Mouse (Mus musculus) liver, embryonic 12.5 days (tissue): ENCODE measurements around the gene Gm20662. TPM values are rescaled to one million over a fixed set of nuclear protein-coding genes. Genes with fewer than 3 reads are reported as not detected.
"Not testable (repeated sequence)": the region's sequence is repeated elsewhere in the genome, so short reads cannot be mapped to it uniquely, and the experiment has no call there.

Experiments used
- ATAC-seq: fragments of 200-750 bp; cut with Nextera tagmentation; 2 replicates; pipeline ENCODE4 v1.8.0; 2017; ENCODE audit warnings: moderate number of reproducible peaks, mild to moderate bottlenecking, moderate library complexity
- H3K27ac ChIP-seq: fragments of 300-500 bp; sonication (generic); 2 replicates; pipeline ENCODE4 v1.5.1; 2016; ENCODE audit warnings: mild to moderate bottlenecking
- H3K27me3 ChIP-seq: fragments of 300-500 bp; sonication (generic); replicated peaks from 2 replicates; pipeline ENCODE4 v1.6.1; 2016; ENCODE audit warnings: mild to moderate bottlenecking, moderate library complexity
- H3K36me3 ChIP-seq: fragments of 300-500 bp; sonication (generic); 2 replicates; pipeline ENCODE4 v1.6.1; 2016; ENCODE audit warnings: mild to moderate bottlenecking, moderate library complexity
- H3K4me1 ChIP-seq: fragments of 300-500 bp; sonication (generic); 2 replicates; pipeline ENCODE4 v1.6.1; 2016
- H3K4me2 ChIP-seq: fragments of 300-500 bp; sonication (generic); 2 replicates; pipeline ENCODE4 v1.6.1; 2016; ENCODE audit warnings: mild to moderate bottlenecking, moderate library complexity
- H3K4me3 ChIP-seq: fragments of 300-500 bp; sonication (generic); 2 replicates; pipeline ENCODE4 v1.5.1; 2016; ENCODE audit warnings: mild to moderate bottlenecking, moderate library complexity
- H3K9ac ChIP-seq: fragments of 300-500 bp; sonication (generic); 2 replicates; pipeline ENCODE4 v1.6.1; 2016; ENCODE audit warnings: mild to moderate bottlenecking, moderate library complexity
- H3K9me3 ChIP-seq: fragments of 300-500 bp; sonication (generic); replicated peaks from 2 replicates; pipeline ENCODE4 v1.6.1; 2016; ENCODE audit warnings: mild to moderate bottlenecking, moderate library complexity
- WGBS: fragments of 180-500 bp; shearing (Covaris S2); methylation state at CpG from one replicate; pipeline ENCODE4 v1.1.7; 2016; ENCODE audit not compliant: insufficient replicate concordance; 5-methylcytosine and 5-hydroxymethylcytosine counted together
- polyA plus RNA-seq: library from polyadenylated mRNA; unstranded; fragments of >200 nt; fragmentation: Nextera tagmentation; extraction: Ambion mirVana; gene quantifications from 2 replicates; pipeline ENCODE4 v1.2.1, GENCODE M21; 2016

Gene Gm20662
- polyA plus RNA-seq, 1 experiment from 2014 or later, result 0.75 TPM

DNA sequence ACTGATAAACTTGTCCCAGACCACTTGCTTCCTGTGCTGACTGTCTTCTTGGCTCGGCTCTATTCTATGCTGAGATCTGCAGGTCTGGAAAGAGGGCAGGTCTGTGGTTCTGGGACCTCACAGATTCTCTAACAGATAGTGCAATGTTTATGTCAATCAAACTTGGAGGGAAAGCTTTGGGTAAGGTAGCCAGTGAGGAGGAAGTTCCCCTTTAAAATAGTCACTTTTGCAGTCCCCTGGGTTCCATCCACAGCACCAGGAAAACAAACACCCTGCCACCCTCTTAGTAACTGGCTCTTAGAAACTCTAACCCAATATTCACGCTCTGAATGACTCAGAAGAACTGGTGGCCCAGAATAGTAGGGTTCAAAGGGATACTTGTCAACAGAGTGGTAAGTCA lies 1.7 kb upstream of the Gm20662 start:
- no peak overlapping the region for H3K4me3 ChIP-seq
- H3K9me3 ChIP-seq, result no peaks in the 10 kb centered on the region
- H3K36me3 ChIP-seq, result no peaks in the 10 kb centered on the region
- H3K9ac ChIP-seq, result no peak overlapping the region
- peaks cover 10% of the 10 kb centered on the region for H3K4me1 ChIP-seq
- H3K27me3 ChIP-seq, result no peaks in the 10 kb centered on the region
- ATAC-seq, result no peak
- no peak overlapping the region for H3K4me2 ChIP-seq
- WGBS, result 20% methylated on average over 2 of the region's 2 CpGs
- no peak overlapping the region for H3K27ac ChIP-seq

DNA sequence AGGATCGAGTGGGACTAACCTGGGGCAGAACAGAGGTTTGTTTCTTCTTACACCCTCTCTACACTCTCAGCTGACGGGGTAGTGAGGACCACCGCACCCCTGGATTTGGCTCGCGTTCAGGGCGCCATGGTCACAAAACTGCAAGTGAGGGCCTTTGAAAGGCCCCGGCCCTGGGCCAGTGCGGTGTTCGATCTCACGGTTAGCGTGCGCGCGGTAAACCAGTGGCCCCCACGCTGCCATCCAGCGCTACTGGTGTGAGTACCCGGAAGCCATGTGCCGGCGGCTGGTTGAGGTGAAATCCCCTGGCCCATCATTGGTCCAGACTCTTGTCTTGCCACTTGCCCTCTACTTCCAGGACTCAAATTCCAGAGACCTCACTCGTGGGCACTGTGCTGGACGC lies 636 bp upstream of the Gm20662 start:
- H3K4me3 ChIP-seq, result no peak overlapping the region
- no peaks in the 10 kb centered on the region for H3K36me3 ChIP-seq
- H3K27ac ChIP-seq, result no peak overlapping the region
- 92% methylated on average over 21 of the region's 21 CpGs for WGBS
- H3K4me2 ChIP-seq, result no peak overlapping the region
- H3K4me1 ChIP-seq, result no peaks in the 10 kb centered on the region
- no peak for ATAC-seq
- H3K27me3 ChIP-seq, result no peaks in the 10 kb centered on the region
- H3K9ac ChIP-seq, result no peak overlapping the region
- H3K9me3 ChIP-seq, result no peaks in the 10 kb centered on the region

DNA sequence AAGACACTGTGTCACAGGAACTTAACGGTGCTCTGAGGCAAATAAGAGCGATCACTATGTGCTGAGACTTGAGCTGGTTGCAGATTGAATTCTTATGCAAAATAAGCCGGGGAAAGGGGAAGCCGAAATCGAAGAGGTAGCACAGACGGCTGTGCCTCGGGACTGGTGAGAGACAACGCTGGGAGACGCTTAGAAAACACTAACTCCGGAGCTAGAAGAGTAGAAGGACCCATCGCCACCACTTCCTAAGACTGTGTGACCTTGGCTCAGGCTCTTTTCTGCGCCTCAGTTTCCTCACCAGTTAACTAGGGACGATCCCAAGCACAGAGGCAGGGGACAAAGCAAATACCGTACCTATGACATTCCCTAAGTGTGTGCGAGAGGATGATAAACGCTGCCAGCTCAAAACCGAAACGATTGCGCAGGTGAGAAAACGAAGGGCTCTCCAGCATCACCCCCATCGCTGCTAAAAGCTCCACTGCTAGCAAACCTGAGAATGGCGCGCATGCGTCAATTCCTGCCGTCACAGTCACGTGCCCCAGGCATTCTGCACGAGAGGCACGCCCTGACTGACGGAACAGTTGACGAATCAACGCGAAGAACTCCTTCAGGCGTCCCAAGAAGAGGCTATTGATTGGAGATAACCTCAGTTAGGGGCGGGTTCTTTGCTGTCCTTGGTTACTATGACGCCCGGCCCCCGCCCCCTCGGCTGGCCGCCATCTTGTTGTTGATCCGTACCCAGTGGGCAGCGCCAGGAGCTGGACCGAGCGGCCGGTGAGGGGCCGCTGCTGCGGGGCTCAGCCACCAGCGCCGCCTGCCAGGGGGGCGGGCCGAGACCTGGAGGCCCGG lies 6.0 kb downstream of the Gm20662 start, which contains the start of gene Ip6k1:
Ip6k1 (plus strand) TSS at position 580 of the 849 bp plus-strand sequence.
- peak; percentile 97 for ATAC-seq
- Histone ChIP-seq H3K36me3 (peaks cover 9% of the 10 kb centered on the region), H3K4me1 (peaks cover 45% of the 10 kb centered on the region), H3K4me2 (peak within 1 kb of the TSS; percentile 85), H3K9me3 (no peaks in the 10 kb centered on the region), H3K27me3 (no peaks in the 10 kb centered on the region), H3K27ac (peak within 1 kb of the TSS; percentile 95), H3K4me3 (peak within 1 kb of the TSS; percentile 90), H3K9ac (peak within 1 kb of the TSS; percentile 98)
- WGBS, result under 1% methylated on average over 51 of the region's 51 CpGs

DNA sequence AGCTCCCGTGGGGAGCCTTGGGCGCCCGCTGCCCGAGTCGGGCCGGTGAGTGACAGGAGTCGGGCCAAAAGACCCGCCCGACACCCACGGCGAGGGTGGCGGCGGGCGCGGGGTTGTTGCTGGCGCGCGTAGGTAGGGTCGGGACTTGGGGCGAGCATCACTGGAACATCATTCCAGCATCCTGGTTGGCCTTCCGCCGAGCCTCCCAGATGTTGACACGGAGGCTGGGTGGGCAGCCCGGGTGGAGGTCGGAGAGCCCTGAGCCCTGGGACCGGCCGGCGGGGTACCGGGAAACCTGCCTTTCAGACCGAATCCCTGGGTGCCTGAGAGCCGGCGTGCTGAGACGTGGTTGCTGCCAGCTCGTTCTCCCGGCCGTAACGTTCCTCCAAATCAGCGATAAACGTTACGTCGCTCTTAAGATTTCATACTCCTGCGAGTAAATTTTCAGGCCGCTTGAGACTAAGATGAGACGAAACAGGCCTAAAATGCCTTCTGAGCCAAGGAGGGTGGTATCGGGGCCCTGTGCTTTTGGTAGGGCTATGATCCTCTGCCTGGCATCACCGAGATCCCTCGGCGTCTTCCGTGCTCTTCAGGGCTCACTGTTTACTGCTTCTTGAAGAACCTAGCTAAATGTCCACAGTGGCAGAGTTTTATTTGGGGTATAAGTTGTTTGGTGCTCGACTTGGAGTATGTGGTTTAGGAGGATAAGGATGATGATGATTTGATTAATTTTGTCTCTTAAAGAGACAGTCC lies 6.8 kb downstream of the Gm20662 start:
- H3K4me1 ChIP-seq, result peaks cover 52% of the 10 kb centered on the region
- H3K4me2 ChIP-seq, result peak overlapping the region; percentile 79
- H3K27ac ChIP-seq, result peak overlapping the region; percentile 95
- H3K9me3 ChIP-seq, result no peaks in the 10 kb centered on the region
- no peaks in the 10 kb centered on the region for H3K27me3 ChIP-seq
- peaks cover 9% of the 10 kb centered on the region for H3K36me3 ChIP-seq
- H3K9ac ChIP-seq, result peak overlapping the region; percentile 98
- under 1% methylated on average over 50 of the region's 50 CpGs for WGBS
- ATAC-seq, result peak; percentile 61
- peak overlapping the region; percentile 90 for H3K4me3 ChIP-seq

DNA sequence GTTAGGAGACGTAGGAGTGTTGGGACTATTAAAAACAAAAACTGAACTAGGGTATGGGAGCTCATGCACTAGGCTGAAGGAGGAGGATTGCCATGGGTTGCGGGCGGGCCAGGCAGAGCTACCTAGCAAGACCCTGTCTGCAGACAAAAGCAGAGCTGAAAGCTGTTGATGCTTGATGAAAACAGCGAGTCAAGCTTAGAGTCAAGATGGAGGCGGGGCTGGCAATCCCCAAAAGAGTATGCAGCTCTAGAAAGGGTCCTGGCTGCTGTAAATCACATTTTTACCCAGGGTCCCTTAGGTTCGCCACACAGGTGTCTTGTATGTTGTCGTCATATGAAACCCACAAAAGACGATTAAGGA lies 7.4 kb downstream of the Gm20662 start:
- no peaks in the 10 kb centered on the region for H3K9me3 ChIP-seq
- peak overlapping the region; percentile 79 for H3K4me2 ChIP-seq
- H3K36me3 ChIP-seq, result peaks cover 9% of the 10 kb centered on the region
- H3K4me1 ChIP-seq, result peaks cover 58% of the 10 kb centered on the region
- peak overlapping the region; percentile 95 for H3K27ac ChIP-seq
- H3K27me3 ChIP-seq, result no peaks in the 10 kb centered on the region
- ATAC-seq, result no peak
- peak overlapping the region; percentile 98 for H3K9ac ChIP-seq
- WGBS, result 24% methylated on average over 8 of the region's 8 CpGs
- peak overlapping the region; percentile 90 for H3K4me3 ChIP-seq

DNA sequence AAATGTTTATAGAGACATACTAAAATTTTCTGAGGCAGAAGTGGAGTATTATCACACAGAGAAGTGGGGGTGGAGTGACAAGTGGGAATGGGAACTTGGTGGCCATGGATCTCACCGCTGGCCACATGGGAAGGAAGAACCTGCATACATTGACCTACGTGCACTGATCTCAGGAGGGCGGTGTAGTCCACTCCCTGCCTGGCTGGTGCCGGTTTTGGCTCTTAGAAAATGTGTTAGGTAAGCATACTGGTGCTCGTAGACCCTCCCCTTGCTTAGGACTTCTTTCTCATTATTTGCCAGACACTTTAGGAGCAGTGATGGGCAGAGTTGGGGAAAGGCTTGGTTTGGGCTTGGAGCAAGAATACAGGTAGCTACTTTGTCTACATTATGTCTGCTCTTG lies 11.9 kb downstream of the Gm20662 start:
- Histone ChIP-seq H3K27ac (no peak overlapping the region), H3K4me1 (peaks cover 68% of the 10 kb centered on the region), H3K9me3 (no peaks in the 10 kb centered on the region), H3K4me3 (no peak overlapping the region), H3K9ac (no peak overlapping the region), H3K4me2 (no peak overlapping the region), H3K27me3 (no peaks in the 10 kb centered on the region), H3K36me3 (peaks cover 33% of the 10 kb centered on the region)
- no peak for ATAC-seq
- 84% methylated on average over 5 of the region's 5 CpGs for WGBS

DNA sequence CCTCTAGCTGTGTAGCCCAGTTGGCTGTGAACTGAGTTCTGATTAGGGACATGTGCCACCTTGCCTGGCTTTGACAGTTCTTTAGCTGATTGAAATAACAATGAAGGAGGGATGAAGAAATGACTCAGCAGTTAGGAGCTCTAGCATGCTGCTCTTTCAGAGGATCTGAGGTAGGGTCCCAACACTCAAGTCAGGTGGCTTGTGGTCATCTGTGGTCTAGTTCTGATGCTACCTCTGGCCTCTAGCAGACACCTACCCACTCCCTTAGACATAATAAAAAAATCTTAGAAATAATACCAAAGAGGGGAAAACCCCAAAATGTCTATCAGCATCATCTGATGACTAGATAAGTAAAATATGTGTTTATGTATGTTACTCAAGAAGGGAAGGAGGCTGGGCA lies 14.2 kb downstream of the Gm20662 start:
- Histone ChIP-seq H3K36me3 (peaks cover 47% of the 10 kb centered on the region), H3K27me3 (no peaks in the 10 kb centered on the region), H3K9ac (no peak overlapping the region), H3K9me3 (no peaks in the 10 kb centered on the region), H3K4me3 (no peak overlapping the region), H3K27ac (0 out of 2 replicates have a peak overlapping the region, but pooled peaks have one; percentile 18), H3K4me2 (no peak overlapping the region), H3K4me1 (peaks cover 48% of the 10 kb centered on the region)
- no peak for ATAC-seq

DNA sequence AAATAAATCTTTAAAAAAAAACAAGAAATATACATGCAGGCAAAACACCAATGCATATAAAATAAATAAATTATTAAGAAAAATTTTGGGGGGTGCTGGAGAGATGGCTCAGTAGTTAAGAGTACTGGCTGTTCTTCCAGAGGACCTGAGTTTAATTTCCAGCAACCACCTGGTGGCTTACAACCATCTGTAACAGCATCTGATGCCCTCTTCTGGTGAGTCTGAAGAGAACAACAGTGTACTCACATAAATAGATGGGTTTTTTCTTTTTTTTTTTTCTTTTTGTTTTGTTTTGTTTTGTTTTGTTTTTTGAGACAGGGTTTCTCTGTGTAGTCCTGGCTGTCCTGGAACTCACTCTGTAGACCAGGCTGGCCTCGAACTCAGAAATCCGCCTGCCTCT lies 17.4 kb downstream of the Gm20662 start:
- H3K4me2 ChIP-seq, H3K4me3 ChIP-seq, ATAC-seq, H3K9ac ChIP-seq, H3K27me3 ChIP-seq, H3K27ac ChIP-seq, H3K9me3 ChIP-seq: not testable (repeated sequence)
- 77% methylated on average over 2 of the region's 2 CpGs for WGBS
- Histone ChIP-seq H3K36me3 (peaks cover 62% of the 10 kb centered on the region), H3K4me1 (peaks cover 23% of the 10 kb centered on the region)

DNA sequence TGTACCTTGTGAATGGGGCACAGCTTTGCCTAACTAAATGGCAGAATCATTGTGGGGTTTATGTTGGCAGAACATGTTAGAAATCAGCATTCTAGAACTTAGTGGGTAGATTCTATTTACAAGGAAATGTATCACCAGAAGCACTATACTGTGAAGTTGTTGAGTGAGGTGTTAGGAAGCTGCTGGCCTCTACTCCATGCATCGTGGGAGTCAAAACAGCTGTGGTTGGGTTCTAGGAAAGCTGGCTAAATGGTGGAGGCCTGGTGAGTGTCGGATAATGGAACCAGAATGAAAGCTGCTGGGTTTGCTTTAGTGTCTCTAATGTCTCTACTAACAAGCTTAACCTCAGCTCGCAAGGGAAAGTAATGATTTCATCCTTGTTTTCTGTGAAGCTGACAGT lies 21.0 kb downstream of the Gm20662 start:
- Histone ChIP-seq H3K27me3 (no peaks in the 10 kb centered on the region), H3K9me3 (no peaks in the 10 kb centered on the region), H3K4me3 (no peak overlapping the region), H3K36me3 (peaks cover 49% of the 10 kb centered on the region), H3K9ac (no peak overlapping the region), H3K27ac (no peak overlapping the region), H3K4me1 (peaks cover 14% of the 10 kb centered on the region; the same call in 1 of the 2 replicates), H3K4me2 (no peak overlapping the region)
- ATAC-seq, result no peak
- WGBS, result 80% methylated on average over 3 of the region's 3 CpGs

DNA sequence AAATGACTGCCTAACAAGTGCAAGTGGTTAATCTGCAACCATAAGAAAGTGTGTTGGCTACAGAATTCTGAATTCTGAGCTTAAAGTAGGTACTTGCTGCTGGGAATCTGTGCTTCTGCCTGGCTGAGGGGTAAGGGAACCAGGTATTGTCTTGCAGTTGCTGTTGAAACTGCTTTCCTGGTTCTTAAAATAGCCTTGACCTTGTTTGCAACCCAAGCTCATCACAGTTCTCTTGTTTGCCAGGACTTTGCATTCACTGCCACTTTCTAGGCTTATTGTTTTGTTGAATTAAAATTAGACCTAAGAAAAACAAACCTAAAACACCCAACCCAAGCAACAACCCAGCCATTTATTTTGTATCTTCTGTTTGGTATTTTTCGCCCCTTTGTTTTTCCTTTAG lies 24.6 kb downstream of the Gm20662 start:
- Histone ChIP-seq H3K4me2 (no peak overlapping the region), H3K27me3 (no peaks in the 10 kb centered on the region), H3K9me3 (no peaks in the 10 kb centered on the region), H3K4me3 (no peak overlapping the region), H3K27ac (no peak overlapping the region), H3K36me3 (peaks cover 42% of the 10 kb centered on the region), H3K4me1 (peaks cover 11% of the 10 kb centered on the region; the same call in 1 of the 2 replicates), H3K9ac (no peak overlapping the region)
- ATAC-seq, result no peak
- 87% methylated on average over 1 of the region's 1 CpGs for WGBS

DNA sequence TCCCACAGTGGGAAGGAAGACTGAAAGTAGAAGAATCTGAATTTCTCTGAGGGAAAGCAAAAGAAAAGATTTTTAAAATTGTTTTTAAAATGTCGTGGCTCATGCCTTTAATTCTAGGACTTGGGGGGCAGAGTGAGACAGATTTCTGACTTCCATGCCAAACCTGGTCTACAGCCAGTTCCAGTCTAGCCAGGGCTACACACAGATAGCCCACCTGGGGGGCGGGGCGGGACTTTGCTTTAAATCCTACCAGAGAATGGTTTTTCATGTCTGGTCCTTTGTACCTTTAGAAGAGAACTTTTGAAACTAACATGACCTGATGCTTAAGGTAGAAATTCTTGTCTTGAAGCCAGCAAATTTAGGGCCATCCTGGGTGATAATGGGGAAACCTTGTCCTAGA lies 27.1 kb downstream of the Gm20662 start:
- Histone ChIP-seq H3K4me1 (peaks cover 11% of the 10 kb centered on the region; the same call in 1 of the 2 replicates), H3K36me3 (peaks cover 53% of the 10 kb centered on the region), H3K4me2 (no peak overlapping the region), H3K27me3 (no peaks in the 10 kb centered on the region), H3K9me3 (no peaks in the 10 kb centered on the region), H3K4me3 (no peak overlapping the region), H3K27ac (no peak overlapping the region), H3K9ac (no peak overlapping the region)
- 78% methylated on average over 3 of the region's 3 CpGs for WGBS
- ATAC-seq, result no peak

DNA sequence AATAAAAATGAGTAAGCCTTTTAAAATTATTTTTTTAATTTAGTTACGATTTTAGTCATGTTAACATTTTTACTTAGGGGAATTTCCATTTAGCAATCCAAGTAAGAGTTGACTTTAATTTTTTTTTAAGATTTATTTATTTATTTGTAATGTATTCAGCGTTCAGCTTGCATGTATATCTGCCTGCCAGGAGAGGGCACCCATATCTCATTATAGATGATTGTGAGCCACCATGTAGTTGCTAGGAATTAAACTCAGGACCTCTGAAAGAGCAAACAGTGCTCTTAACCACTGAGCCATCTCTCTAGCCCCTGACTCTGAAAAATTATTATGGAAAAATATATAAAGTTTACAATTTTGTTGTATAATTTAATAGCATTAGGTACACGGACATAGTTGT lies 30.4 kb downstream of the Gm20662 start:
- H3K9me3 ChIP-seq, result no peaks in the 10 kb centered on the region
- no peak for ATAC-seq
- H3K27ac ChIP-seq, result no peak overlapping the region
- peaks cover 79% of the 10 kb centered on the region for H3K36me3 ChIP-seq
- H3K9ac ChIP-seq, result no peak overlapping the region
- H3K4me3 ChIP-seq, result no peak overlapping the region
- H3K4me1 ChIP-seq, result peaks cover 2% of the 10 kb centered on the region; the same call in 1 of the 2 replicates
- H3K27me3 ChIP-seq, result no peaks in the 10 kb centered on the region
- WGBS, result 88% methylated on average over 3 of the region's 3 CpGs
- H3K4me2 ChIP-seq, result no peak overlapping the region
